Mouse (Mus musculus) thymus, adult 2 months (tissue): ENCODE results near the gene Gm10310. TPM values are rescaled to one million over a fixed set of nuclear protein-coding genes. Genes with fewer than 3 reads are reported as not detected.

Experiments used
- DNase-seq: peaks from one replicate; pipeline ENCODE4 v3.0.0; 2021
- H3K27ac ChIP-seq: fragments of 200-500 bp; 2 replicates; pipeline ENCODE4 v1.5.1; 2012; ENCODE audit warnings: low read length, control low read depth; ENCODE audit not compliant: control insufficient read depth, insufficient read depth
- H3K27me3 ChIP-seq: fragments of 200-500 bp; 2 replicates; pipeline ENCODE4 v1.6.1; 2012; ENCODE audit warnings: mild to moderate bottlenecking, low read length, moderate library complexity, mixed read lengths; ENCODE audit not compliant: control insufficient read depth, insufficient read depth
- H3K36me3 ChIP-seq: fragments of 200-500 bp; 2 replicates; pipeline ENCODE4 v1.6.1; 2012; ENCODE audit warnings: mild to moderate bottlenecking, low read length, moderate library complexity; ENCODE audit not compliant: control insufficient read depth, insufficient read depth
- H3K4me1 ChIP-seq: fragments of 200-500 bp; replicated peaks from 2 replicates; pipeline ENCODE4 v1.6.1; 2012; ENCODE audit warnings: low read length; ENCODE audit not compliant: control insufficient read depth, insufficient read depth
- H3K4me3 ChIP-seq: fragments of 200-500 bp; 2 replicates; pipeline ENCODE4 v1.5.1; 2012; ENCODE audit warnings: mild to moderate bottlenecking, low read length, control low read depth, moderate library complexity; ENCODE audit not compliant: control insufficient read depth, insufficient read depth
- CTCF ChIP-seq: fragments of 200-500 bp; IDR thresholded peaks from 2 replicates; pipeline ENCODE4 v1.5.1; 2012; ENCODE audit warnings: mild to moderate bottlenecking, control low read depth, low read length, moderate library complexity, borderline replicate concordance; ENCODE audit not compliant: control insufficient read depth, poor library complexity, insufficient read depth; ENCODE audit errors: extremely low read depth
- POLR2A ChIP-seq: fragments of 200-500 bp; IDR thresholded peaks from 2 replicates; pipeline ENCODE4 v1.6.1; 2012; ENCODE audit warnings: mild to moderate bottlenecking, low read length, control low read depth, moderate library complexity; ENCODE audit not compliant: control insufficient read depth, poor library complexity, insufficient read depth; ENCODE audit errors: extremely low read depth
- WGBS: fragments of 180-500 bp; shearing (Covaris S2); methylation state at CpG from one replicate; pipeline ENCODE4 v1.1.7; 2018; 5-methylcytosine and 5-hydroxymethylcytosine counted together
- polyA plus RNA-seq: library from polyadenylated mRNA; depleted of rRNA; stranded (reverse); fragments of >200 nt; gene quantifications from 2 replicates; pipeline ENCODE4 v1.2.3, GENCODE M21; 2012; rRNA removed

Gene Gm10310
- polyA plus RNA-seq, 1 experiment: not detected

GRCm38 (mm10) chr10:129949000-129949399 is 35.9 kb downstream of the Gm10310 start, which contains the start of gene Olfr818:
Gene Olfr818 (minus strand): TSS chr10:129949100.
- DNase-seq: no peak
- H3K27me3 ChIP-seq: no peaks in the 10 kb centered on the region
- no peak for TF ChIP-seq POLR2A
- TF ChIP-seq CTCF: no peak
- no peak within 1 kb of the TSS for H3K27ac ChIP-seq
- no peak within 1 kb of the TSS for H3K4me3 ChIP-seq
- H3K4me1 ChIP-seq: no peaks in the 10 kb centered on the region
- H3K36me3 ChIP-seq: no peaks in the 10 kb centered on the region
- 96% methylated on average over 2 of the region's 2 CpGs for WGBS

Other genes starting within 250 kb of the Gm10310 start
- gene Olfr806, start 243.1 kb downstream of the Gm10310 start, polyA plus RNA-seq: not detected in 2 replicates
- gene Olfr807, start 227.3 kb downstream of the Gm10310 start, polyA plus RNA-seq: not detected in 2 replicates
- not detected in 2 replicates for gene Olfr808, start 219.6 kb downstream of the Gm10310 start, polyA plus RNA-seq
- gene Olfr809, start 210.4 kb downstream of the Gm10310 start, polyA plus RNA-seq: not detected in 2 replicates
- not detected in 2 replicates for gene Olfr810, start 190.1 kb downstream of the Gm10310 start, polyA plus RNA-seq
- gene Olfr811, start 180.7 kb downstream of the Gm10310 start, polyA plus RNA-seq: not detected in 2 replicates
- not detected in 2 replicates for gene Olfr812, start 139.0 kb downstream of the Gm10310 start, polyA plus RNA-seq
- not detected in 2 replicates for gene Olfr813, start 129.7 kb downstream of the Gm10310 start, polyA plus RNA-seq
- not detected in 2 replicates for gene Olfr814, start 105.2 kb downstream of the Gm10310 start, polyA plus RNA-seq
- gene Olfr815, start 79.2 kb downstream of the Gm10310 start, polyA plus RNA-seq: not detected in 2 replicates
- gene Olfr816, start 69.5 kb downstream of the Gm10310 start, polyA plus RNA-seq: not detected in 2 replicates
- not detected in 2 replicates for gene Olfr818, start 36.0 kb downstream of the Gm10310 start, polyA plus RNA-seq
- gene Olfr819, start 17.8 kb downstream of the Gm10310 start, polyA plus RNA-seq: not detected in 2 replicates
- not detected in 2 replicates for gene Olfr247, start 8.9 kb downstream of the Gm10310 start, polyA plus RNA-seq
- not detected in 2 replicates for gene Olfr820, start 27.6 kb upstream of the Gm10310 start, polyA plus RNA-seq
- not detected in 2 replicates for gene Olfr821, start 45.3 kb upstream of the Gm10310 start, polyA plus RNA-seq
- gene Olfr822, start 86.1 kb upstream of the Gm10310 start, polyA plus RNA-seq: not detected in 2 replicates
- gene Olfr823, start 130.3 kb upstream of the Gm10310 start, polyA plus RNA-seq: not detected in 2 replicates
- not detected in 2 replicates for gene Olfr824, start 144.9 kb upstream of the Gm10310 start, polyA plus RNA-seq
- not detected in 2 replicates for gene Olfr825, start 181.7 kb upstream of the Gm10310 start, polyA plus RNA-seq
- gene Olfr826, start 199.1 kb upstream of the Gm10310 start, polyA plus RNA-seq: not detected in 2 replicates
- not detected in 2 replicates for gene Olfr827, start 229.3 kb upstream of the Gm10310 start, polyA plus RNA-seq